11 mouse cellular contexts compared by ENCODE assay signal in the genomic region with DNA sequence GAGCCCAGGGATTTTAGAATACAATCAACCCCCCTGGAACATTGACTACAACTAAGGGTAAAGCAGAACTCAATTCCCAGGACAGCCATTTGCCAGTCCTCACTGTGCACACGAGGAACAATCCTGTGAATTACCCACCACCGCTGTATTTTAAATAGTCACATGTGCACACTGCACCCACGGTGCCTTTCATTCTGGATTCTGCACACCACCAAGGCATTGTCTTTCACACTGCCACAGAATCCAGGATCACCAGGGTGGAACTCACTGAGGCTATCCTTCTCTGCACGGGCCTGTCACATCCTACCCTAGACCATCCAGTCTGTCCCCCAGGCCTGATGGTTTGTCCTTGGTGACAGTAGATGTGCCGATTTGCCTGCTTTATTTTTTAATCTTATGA. TPM values are rescaled to one million over a fixed set of nuclear protein-coding genes. Genes with fewer than 3 reads are reported as not detected.
DNase-seq lines count a peak whose midpoint lies in the region; ATAC-seq and TF ChIP-seq lines count a peak whose summit lies in the region.
"Had no signal": no experiment of that assay in that cellular context is flagged by ENCODE, and none has a peak within 500 bp of the region (broad histone marks: within the 10 kb centered on the region; RNA-seq: fewer than 3 reads in every experiment).

No protein-coding gene starts in this region.

- TF ChIP-seq POLR2A in liver, adult 2 months (IDR thresholded peaks at IDR 0.05; ENCODE audit: extremely low read depth, insufficient read depth, low read length) = no peak
- TF ChIP-seq POLR2A in olfactory bulb, adult 2 months (IDR thresholded peaks at IDR 0.05; ENCODE audit: insufficient read depth, low read depth, low read length) = no peak

- peak overlapping the region; percentile 62 for H3K27ac ChIP-seq in liver, adult 2 months (replicated peaks; ENCODE audit: insufficient read depth, low read depth, low read length)
- no peak overlapping the region for H3K27ac ChIP-seq in liver, embryonic 12.5 days
- H3K27ac ChIP-seq in hindbrain, embryonic 11.5 days (ENCODE audit: low read depth, low read length) = no peak overlapping the region
- peak overlapping the region; percentile 55 for H3K27ac ChIP-seq in midbrain, embryonic 12.5 days (replicated peaks)
- 0 out of 2 replicates have a peak overlapping the region, but pooled peaks have one; percentile 13 for H3K27ac ChIP-seq in olfactory bulb, adult 2 months (ENCODE audit: insufficient read depth, low read depth, low read length)
- H3K27ac ChIP-seq: liver, embryonic 13.5 days had no signal

- ATAC-seq in liver, embryonic 12.5 days = no peak
- peak; percentile 58; the same call in 1 of the 2 replicates for ATAC-seq in hindbrain, embryonic 11.5 days (ENCODE audit: low FRiP score)
- ATAC-seq in midbrain, embryonic 12.5 days (ENCODE audit: low FRiP score, low read depth) = peak; percentile 54; the same call in 1 of the 2 replicates
- ATAC-seq in erythroblast, adult 5-6 weeks (replicated peaks; ENCODE audit: low FRiP score, poor library complexity, severe bottlenecking) = no peak
- ATAC-seq: lung, postnatal 0 days had no signal

- H3K4me1 ChIP-seq in liver, adult 2 months (ENCODE audit: control insufficient read depth, insufficient read depth, low read length) = peaks cover 19% of the 10 kb centered on the region
- H3K4me1 ChIP-seq in liver, embryonic 12.5 days = peaks cover 17% of the 10 kb centered on the region; the same call in 1 of the 2 replicates
- H3K4me1 ChIP-seq in hindbrain, embryonic 11.5 days (replicated peaks; ENCODE audit: control insufficient read depth, insufficient read depth, low read length) = peaks cover 3% of the 10 kb centered on the region; the same call in 1 of the 2 replicates
- H3K4me1 ChIP-seq in midbrain, embryonic 12.5 days = peaks cover 21% of the 10 kb centered on the region
- 0 out of 2 replicates have a peak, but pooled peaks cover 2% of the 10 kb centered on the region for H3K4me1 ChIP-seq in olfactory bulb, adult 2 months (ENCODE audit: control insufficient read depth, insufficient read depth, low read length)

- H3K4me3 ChIP-seq in liver, adult 2 months (ENCODE audit: insufficient read depth, low read depth, low read length) = no peak overlapping the region
- H3K4me3 ChIP-seq in liver, embryonic 12.5 days = no peak overlapping the region
- H3K4me3 ChIP-seq in hindbrain, embryonic 11.5 days (ENCODE audit: low read depth, low read length) = no peak overlapping the region
- H3K4me3 ChIP-seq in midbrain, embryonic 12.5 days = no peak overlapping the region
- no peak overlapping the region for H3K4me3 ChIP-seq in olfactory bulb, adult 2 months (ENCODE audit: insufficient read depth, low read depth, low read length)
- H3K4me3 ChIP-seq: liver, embryonic 13.5 days had no signal

- WGBS in liver, adult 2 months = 74% methylated on average over 5 of the region's 5 CpGs
- 62% methylated on average over 5 of the region's 5 CpGs for WGBS in liver, embryonic 12.5 days (ENCODE audit: insufficient replicate concordance)
- 53% methylated on average over 5 of the region's 5 CpGs for WGBS in hindbrain, embryonic 11.5 days
- 37% methylated on average over 5 of the region's 5 CpGs for WGBS in midbrain, embryonic 12.5 days
- 57% methylated on average over 5 of the region's 5 CpGs for WGBS in olfactory bulb, adult 2 months

- no peaks in the 10 kb centered on the region for H3K27me3 ChIP-seq in liver, adult 2 months (ENCODE audit: control insufficient read depth, insufficient read depth, low read length)
- H3K27me3 ChIP-seq in liver, embryonic 12.5 days (replicated peaks) = no peaks in the 10 kb centered on the region
- no peaks in the 10 kb centered on the region for H3K27me3 ChIP-seq in hindbrain, embryonic 11.5 days (ENCODE audit: control insufficient read depth, insufficient read depth, low read length)
- H3K27me3 ChIP-seq in midbrain, embryonic 12.5 days = no peaks in the 10 kb centered on the region
- H3K27me3 ChIP-seq: liver, embryonic 13.5 days had no signal

- no peak for TF ChIP-seq CTCF in liver, adult 2 months (IDR thresholded peaks at IDR 0.05; ENCODE audit: low read depth, low read length)
- TF ChIP-seq CTCF in olfactory bulb, adult 2 months (IDR thresholded peaks at IDR 0.05; ENCODE audit: insufficient read depth, low read depth, low read length) = no peak

- DNase-seq in liver, adult 2 months (ENCODE audit: extremely low read depth, low read depth, low spot score) = no peak
- DNase-seq in hindbrain, embryonic 11.5 days (ENCODE audit: low spot score) = no peak
- no peak for DNase-seq in heart, adult 18-20 months
- DNase-seq: cerebellum, adult 11-12 months; heart, postnatal 4 days; liver, embryonic 13.5 days had no signal

- H3K9ac ChIP-seq in liver, adult 2 months (ENCODE audit: low read depth, low read length) = no peak overlapping the region; the same call in 1 of the 2 replicates
- no peak overlapping the region for H3K9ac ChIP-seq in liver, embryonic 12.5 days
- no peak overlapping the region for H3K9ac ChIP-seq in hindbrain, embryonic 11.5 days (ENCODE audit: low read depth, low read length)
- no peak overlapping the region for H3K9ac ChIP-seq in midbrain, embryonic 12.5 days (replicated peaks)
- H3K9ac ChIP-seq: liver, embryonic 13.5 days had no signal

- peaks cover 35% of the 10 kb centered on the region; the same call in 1 of the 2 replicates for H3K79me2 ChIP-seq in liver, adult 2 months (ENCODE audit: control insufficient read depth, insufficient read depth, low read length)

- no peak overlapping the region for H3K4me2 ChIP-seq in liver, embryonic 12.5 days
- H3K4me2 ChIP-seq in hindbrain, embryonic 11.5 days (replicated peaks; ENCODE audit: low read depth, low read length) = no peak overlapping the region
- no peak overlapping the region for H3K4me2 ChIP-seq in midbrain, embryonic 12.5 days (replicated peaks)
- H3K4me2 ChIP-seq: liver, embryonic 13.5 days had no signal

- no peaks in the 10 kb centered on the region for H3K9me3 ChIP-seq in liver, embryonic 12.5 days (replicated peaks)
- no peaks in the 10 kb centered on the region for H3K9me3 ChIP-seq in hindbrain, embryonic 11.5 days (ENCODE audit: control insufficient read depth, low read length)
- H3K9me3 ChIP-seq in midbrain, embryonic 12.5 days = 0 out of 2 replicates have a peak, but pooled peaks cover 4% of the 10 kb centered on the region
- H3K9me3 ChIP-seq: liver, embryonic 13.5 days had no signal

- H3K36me3 ChIP-seq in liver, adult 2 months (ENCODE audit: control insufficient read depth, insufficient read depth, low read length) = no peaks in the 10 kb centered on the region; the same call in 1 of the 2 replicates
- H3K36me3 ChIP-seq in liver, embryonic 12.5 days = no peaks in the 10 kb centered on the region
- H3K36me3 ChIP-seq in hindbrain, embryonic 11.5 days (ENCODE audit: control insufficient read depth, insufficient read depth, low read length) = no peaks in the 10 kb centered on the region
- 0 out of 2 replicates have a peak, but pooled peaks cover 3% of the 10 kb centered on the region for H3K36me3 ChIP-seq in midbrain, embryonic 12.5 days
- H3K36me3 ChIP-seq: liver, embryonic 13.5 days had no signal

RNA-seq across cellular contexts. Expression of a gene that starts 30.0 kb away (rescaled TPM):
- total RNA-seq in liver, adult 2 months (2014; rRNA removed) = 44.8 and 48.3 TPM in 2 replicates
- polyA plus RNA-seq in liver, adult 2 months (2012; rRNA removed) = 5.7 and 5.8 TPM in 2 replicates
- 16.1 and 16.3 TPM in 2 replicates for polyA plus RNA-seq in liver, embryonic 12.5 days (2016; fragmentation: Nextera tagmentation; extraction: Ambion mirVana)
- 55.0 and 63.8 TPM in 2 replicates for polyA plus RNA-seq in hindbrain, embryonic 11.5 days (2014; fragmentation: Nextera tagmentation; extraction: Ambion mirVana)
- 54.2 and 56.5 TPM in 2 replicates for polyA plus RNA-seq in midbrain, embryonic 12.5 days (2016; fragmentation: Nextera tagmentation; extraction: Ambion mirVana)
- 77.0 and 101 TPM in 2 replicates for polyA plus RNA-seq in olfactory bulb, adult 2 months (2012; ENCODE audit: insufficient read depth, insufficient read length, low replicate concordance, missing spikeins)
- total RNA-seq in erythroblast, adult 5-6 weeks (2015; ENCODE audit: low replicate concordance) = 25.4 and 38.5 TPM in 2 replicates
- total RNA-seq in erythroblast, adult 5-6 weeks (2017; ENCODE audit: low replicate concordance) = 36.3 and 39.3 TPM in 2 replicates
- total RNA-seq in heart, adult 18-20 months (2021) = 10 to 100 TPM; 31.5 to 34.6 TPM

RNA-seq across cellular contexts. Expression of a gene that starts 30.8 kb away (rescaled TPM):
- 36.1 and 38.8 TPM in 2 replicates for total RNA-seq in liver, adult 2 months (2014; rRNA removed)
- polyA plus RNA-seq in liver, adult 2 months (2012; rRNA removed) = 21.6 and 24.8 TPM in 2 replicates
- polyA plus RNA-seq in liver, embryonic 12.5 days (2016; fragmentation: Nextera tagmentation; extraction: Ambion mirVana) = 8.7 and 8.8 TPM in 2 replicates
- polyA plus RNA-seq in hindbrain, embryonic 11.5 days (2014; fragmentation: Nextera tagmentation; extraction: Ambion mirVana) = 46.4 and 53.8 TPM in 2 replicates
- polyA plus RNA-seq in midbrain, embryonic 12.5 days (2016; fragmentation: Nextera tagmentation; extraction: Ambion mirVana) = 46.0 and 48.4 TPM in 2 replicates
- polyA plus RNA-seq in olfactory bulb, adult 2 months (2012; ENCODE audit: insufficient read depth, insufficient read length, low replicate concordance, missing spikeins) = not detected in 2 replicates
- total RNA-seq in erythroblast, adult 5-6 weeks (2015; ENCODE audit: low replicate concordance) = 14.8 and 16.5 TPM in 2 replicates
- 6.4 and 8.1 TPM in 2 replicates for total RNA-seq in erythroblast, adult 5-6 weeks (2017; ENCODE audit: low replicate concordance)
- total RNA-seq in heart, adult 18-20 months (2021) = 10 to 100 TPM; 16.0 to 19.6 TPM

Comparison
In these comparisons a context has a peak if more than half of its experiments do, and no peak if none do; other contexts are left out.
1. H3K27ac ChIP-seq: peak in liver, adult 2 months (single experiment), midbrain, embryonic 12.5 days (single experiment) and olfactory bulb, adult 2 months (single experiment); none in liver, embryonic 12.5 days (single experiment) and hindbrain, embryonic 11.5 days (single experiment).
2. ATAC-seq: peak in hindbrain, embryonic 11.5 days (single experiment) and midbrain, embryonic 12.5 days (single experiment); none in liver, embryonic 12.5 days (single experiment) and erythroblast, adult 5-6 weeks (single experiment).